Mouse (Mus musculus) ES-CJ7 (cell line): ENCODE measurements around the gene Ppp4r3a.

Source experiments
- DNase-seq: peaks from one replicate; pipeline ENCODE4 v3.0.0; 2011; ENCODE audit warnings: low read depth, low spot score

The Ppp4r3a gene

DNA sequence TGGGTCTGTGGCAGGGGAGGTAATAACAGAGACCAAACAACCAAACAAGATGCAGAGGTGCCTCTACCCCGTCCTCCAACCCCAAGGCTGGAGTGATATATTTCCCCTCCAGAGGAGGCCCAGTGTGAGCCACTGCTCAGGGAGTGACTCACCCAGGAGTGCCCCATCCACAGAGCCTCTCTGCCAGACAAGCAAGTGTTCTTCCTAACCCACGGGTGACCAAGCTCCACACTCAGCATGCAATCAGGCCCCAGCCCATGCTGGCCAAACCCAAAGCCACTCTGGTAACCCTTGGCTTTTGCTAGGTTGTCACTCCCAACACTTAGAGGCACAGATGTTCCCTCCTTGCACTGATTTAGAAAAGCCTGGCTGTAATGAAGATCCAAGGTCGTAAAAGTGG, 90.4 kb downstream of the Ppp4r3a start:
- no peak for DNase-seq

DNA sequence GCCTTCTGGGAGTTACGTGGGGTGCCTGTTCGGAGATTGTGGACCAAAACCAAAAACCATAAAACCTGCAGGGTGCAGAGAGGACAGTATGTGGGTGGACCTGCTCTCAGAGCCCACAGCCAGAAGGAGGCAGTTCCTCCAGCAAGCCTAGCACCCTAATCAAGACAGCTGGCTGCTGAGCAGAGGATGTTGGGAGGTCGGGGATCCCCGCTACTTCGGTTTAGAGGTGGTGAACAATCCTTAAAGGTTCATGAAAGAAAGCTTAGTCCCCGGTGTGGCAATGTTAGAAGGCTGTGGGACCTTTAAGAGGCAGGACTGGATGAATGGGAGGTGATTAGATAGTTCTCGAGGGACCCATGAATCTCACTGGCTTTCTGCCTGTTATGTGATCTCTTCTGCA, 91.0 kb downstream of the Ppp4r3a start:
- no peak for DNase-seq

DNA sequence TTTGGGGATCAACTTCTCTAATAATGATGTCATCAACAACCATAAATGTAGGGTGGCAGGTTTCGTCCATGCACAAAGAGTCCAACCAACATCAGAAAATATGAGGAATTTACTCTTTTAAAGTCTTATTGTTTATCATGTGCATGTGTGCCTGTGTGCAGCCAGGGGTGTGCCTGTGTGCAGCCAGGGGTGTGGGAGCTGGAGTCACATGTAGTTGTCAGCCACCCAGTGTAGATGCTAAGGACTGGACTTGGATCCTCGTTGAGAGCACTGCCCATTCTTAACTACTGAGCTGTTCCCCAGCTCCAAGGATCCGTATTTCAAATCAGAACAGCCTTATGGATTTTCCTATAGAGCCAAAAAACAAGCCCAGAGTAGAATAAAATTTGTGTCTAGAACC, 92.4 kb downstream of the Ppp4r3a start:
- DNase-seq: no peak

DNA sequence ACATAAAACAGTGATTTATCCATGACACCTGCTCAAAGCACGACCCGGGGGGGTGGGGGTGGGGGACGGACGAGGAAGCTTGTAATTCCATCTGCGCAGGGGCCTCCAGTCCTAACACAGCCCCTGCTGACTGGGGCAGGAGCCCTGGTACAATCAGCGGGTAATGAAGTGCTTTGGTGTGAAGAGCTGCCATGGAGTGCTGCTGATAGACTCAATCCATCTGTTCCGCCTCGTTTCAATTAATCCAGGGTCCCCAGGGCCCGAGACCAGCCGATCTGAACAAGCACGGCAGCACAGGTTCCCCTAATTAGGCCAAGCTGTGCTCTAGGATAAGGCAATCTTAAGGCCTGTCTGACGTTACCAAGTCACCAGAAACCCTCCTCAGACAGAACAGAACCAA, 93.2 kb downstream of the Ppp4r3a start:
- DNase-seq: no peak

DNA sequence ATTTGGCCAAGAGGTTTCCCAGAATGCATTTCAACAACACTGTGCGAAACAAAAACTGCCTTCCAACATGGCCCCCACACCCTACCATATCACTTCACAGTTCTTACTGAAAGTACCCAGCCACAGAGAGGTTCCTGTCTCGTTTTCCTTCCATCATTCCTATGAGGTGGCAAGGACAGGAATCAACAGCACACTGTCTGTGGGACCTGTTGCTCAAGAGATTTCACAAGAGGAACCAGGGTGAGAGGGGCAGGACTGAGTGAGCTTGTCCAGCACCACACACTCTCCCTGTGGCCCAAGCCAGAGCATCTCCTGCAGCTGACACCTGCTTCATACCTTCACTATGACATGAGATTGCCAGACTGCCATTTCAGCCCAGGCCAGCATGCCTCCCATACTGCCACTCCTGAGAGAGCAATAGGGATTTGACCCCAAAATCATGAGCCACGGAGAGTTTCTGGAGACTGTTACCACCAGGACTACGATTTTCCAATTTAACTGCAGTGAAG, 93.7 kb downstream of the Ppp4r3a start:
- no peak for DNase-seq
